Mouse (Mus musculus) CD4-positive, CD25-positive, alpha-beta regulatory T cell, adult 2 months (primary cell): ENCODE data around the gene Cdc25b.
A peak's percentile ranks its signal among the peaks of the same experiment; 100 is the strongest.

Source experiments
- DNase-seq: peaks from one replicate; pipeline ENCODE4 v3.0.0-alpha.2; 2012; ENCODE audit warnings: low read depth, low spot score

The Cdc25b gene

DNA sequence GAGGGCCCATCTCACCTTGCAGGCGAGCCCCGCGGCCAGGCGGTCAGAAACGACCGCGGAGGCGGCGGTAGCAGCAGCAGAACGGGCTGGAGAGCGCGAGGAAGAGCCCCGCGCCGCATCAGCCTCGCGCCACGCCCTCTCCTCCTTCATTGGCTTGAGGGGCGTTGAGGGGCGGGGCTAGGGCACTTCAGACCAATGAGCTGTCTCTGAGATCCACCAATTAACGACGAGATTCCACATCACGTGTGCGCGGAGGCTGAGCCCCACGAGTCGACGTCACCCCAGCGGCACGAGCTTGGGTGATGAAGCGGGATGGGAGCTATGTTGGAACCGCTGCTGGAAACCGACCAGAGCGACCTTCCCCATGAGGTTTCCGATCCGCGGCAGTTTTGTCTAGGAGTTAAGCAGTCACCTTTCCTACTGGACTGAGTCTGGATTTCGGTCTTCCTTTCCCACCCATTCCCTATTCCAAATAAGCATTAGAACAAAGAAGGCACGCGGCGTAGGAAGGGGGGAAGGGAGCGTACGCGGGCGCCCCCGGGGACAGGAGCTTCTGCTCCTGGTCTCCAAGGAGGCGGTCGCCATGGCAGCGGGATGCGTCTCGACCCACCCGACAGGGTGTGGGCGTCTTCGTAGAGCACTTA, 26.7 kb upstream of the Cdc25b start, which contains the start of gene 1700037H04Rik:
Gene 1700037H04Rik (minus strand): TSS at position 144 of the 644 bp plus-strand sequence.
- peak; percentile 99 for DNase-seq

DNA sequence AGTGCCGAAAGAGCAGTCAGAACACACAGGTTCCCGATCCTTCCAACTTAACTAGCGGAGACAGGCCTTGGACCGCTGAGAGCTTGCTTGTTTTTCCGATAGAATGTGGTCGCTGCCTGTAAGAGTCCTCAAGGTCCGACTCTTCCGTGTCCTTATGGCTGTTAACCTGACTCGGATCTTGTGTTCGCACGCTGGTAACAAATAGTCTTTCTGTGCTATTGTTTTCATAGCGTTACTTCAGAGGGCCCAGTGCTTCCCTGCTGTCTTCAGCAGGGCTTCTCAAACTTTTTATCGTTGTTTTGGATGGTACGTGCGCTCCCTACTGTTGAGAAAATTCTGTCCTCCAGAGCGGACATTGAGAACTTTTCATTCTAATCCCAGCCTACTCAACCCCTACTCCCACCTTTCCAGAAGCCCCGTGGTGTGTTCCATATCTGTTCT, 26.1 kb upstream of the Cdc25b start:
- peak; percentile 54 for DNase-seq

DNA sequence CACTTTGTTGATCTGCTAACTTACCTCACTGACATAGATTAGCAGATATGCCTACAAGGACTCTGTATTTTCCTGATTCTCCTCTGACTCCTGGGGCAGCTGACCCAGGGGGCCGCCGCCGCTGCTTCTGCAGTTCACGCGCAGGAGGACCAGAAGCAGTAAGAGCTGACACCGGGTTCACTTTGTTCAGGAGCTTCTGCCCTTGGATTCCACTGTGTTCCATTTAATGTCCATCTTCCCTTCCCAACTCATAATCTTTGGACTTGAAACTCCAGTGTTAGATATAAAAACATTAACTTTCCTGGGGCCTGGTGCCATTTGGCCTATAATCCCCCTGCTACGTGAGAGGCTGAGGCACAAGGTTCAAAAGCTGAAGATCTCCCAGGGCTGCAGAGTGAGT, 22.8 kb upstream of the Cdc25b start:
- DNase-seq, result no peak

DNA sequence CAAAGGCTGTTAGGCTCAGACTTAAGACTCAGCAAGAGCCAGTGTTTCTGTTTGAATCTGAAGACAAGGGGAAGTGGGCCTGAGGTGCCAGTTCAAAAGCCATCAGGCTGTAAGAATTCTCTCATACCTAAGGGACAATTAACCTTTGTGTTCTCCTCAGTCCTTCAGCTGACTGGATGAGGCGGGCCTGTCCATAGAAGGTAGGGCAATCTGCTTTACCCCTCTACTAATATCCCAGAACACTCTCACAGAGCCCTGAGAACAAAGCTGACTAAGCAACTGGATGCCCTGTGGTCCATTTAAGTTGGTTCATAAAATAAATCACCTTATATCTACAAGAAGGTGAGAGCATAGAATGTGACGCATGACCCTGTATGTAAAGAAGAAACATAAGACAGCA, 20.6 kb upstream of the Cdc25b start:
- DNase-seq, result no peak

DNA sequence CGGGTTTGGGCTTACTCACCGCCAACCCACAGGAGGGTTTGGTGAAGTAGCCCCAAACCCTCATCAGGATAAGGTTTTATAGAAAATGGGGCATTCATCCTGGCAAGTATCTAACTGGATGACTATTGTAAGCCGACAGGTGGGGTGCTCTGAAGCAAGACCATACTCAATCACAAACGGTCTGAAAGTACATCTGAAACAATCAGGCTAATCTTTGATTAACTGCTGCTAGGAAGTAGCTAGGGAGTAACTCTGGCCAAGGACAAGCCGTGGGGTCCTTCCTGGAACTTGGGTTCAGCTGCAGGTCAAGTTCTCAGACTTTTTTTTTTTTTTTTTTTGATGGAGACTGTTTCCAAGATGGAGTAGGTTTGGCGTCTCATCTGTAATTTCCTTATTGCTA, 18.8 kb upstream of the Cdc25b start:
- no peak for DNase-seq

DNA sequence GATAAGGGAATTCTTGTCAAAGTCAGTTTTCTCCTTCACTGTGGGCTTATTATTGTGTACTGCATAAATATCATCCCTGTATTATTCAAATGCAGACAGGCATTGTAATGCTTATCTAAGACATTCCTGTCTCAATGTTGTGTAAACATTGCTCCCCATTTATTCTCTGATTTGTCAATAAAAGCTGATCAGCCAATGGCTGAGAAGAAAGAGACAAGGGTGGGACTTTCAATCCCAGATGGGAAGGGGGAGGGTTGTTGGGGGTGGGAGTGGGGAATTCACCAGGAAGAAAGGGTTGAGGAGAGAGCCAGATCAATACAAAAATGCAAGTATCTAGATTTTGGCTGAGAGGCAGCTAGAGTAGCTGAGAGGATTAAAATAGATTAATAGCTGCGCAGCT, 17.8 kb upstream of the Cdc25b start:
- DNase-seq, result no peak

DNA sequence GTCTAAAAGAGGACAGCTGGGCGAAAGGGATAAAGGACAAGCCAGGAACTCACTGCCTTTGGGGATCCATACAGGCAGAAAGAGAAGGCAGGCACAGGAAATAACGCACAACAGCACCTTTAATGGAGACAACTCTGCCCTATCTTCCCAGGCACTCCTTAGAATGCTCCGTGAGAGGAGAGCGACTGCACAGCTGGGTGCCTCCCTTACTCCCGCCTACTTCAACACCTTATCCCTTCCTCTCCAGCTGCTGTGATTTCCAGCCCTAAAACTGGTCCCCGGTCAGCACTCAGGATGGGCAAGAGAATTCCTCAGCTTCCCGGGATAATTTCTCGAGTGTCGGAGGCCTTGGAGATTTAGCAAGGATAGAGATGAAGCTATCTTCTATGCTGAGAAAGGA, 15.8 kb upstream of the Cdc25b start:
- no peak for DNase-seq

DNA sequence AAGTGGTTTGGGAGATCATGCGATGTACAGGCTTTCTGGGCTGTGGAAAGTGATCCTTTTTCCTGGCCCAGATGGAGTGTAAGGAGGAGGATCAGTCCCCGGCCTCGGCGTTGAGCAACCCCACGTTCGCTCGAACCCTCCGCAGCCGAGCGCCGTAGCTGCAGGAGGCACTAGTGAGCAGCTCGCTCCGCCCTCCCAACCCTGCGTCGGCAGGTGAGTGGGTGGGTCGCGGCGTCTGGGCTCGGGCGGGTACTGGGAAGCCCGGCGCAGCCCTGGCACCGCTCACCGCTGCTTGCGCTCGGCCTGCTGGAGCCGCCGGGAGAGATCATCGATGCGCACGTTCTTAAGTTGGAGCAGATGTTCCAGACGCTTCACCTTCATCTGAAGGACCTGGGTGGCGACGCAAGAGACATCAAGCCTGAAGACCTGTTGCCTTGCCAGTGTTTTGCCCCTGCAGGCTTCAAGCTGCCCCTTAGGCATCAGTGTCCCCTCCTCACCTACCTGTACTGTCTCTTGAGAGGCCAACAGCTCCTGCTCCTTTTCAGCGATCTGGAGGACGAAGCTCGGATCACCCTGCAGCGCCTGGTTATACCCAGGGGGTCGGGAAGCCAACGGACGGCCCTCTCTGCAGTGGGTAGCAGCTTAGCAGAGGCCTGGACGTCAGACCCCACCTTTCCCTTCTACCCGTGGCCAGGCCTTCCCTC, 15.2 kb upstream of the Cdc25b start:
- peak; percentile 67 for DNase-seq

DNA sequence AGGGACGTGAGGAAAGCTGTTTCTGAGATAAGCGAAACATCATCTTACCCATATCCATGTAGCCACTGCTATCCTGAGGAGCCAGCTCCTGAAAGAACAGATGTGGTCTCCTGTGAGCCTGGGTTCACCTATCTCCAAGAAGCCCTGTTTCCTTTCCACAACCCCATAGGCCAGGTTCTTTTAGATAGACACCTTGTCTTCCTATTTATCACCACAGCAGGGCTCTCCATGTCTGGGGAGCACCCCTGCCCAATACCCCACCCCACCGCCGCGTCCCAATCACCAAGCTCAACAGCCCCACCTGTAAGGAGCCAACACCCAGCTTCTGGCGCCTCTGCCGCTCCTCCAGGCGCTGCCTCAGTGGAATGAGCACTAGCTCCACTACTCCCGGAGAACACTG, 14.4 kb upstream of the Cdc25b start:
- DNase-seq, result no peak

DNA sequence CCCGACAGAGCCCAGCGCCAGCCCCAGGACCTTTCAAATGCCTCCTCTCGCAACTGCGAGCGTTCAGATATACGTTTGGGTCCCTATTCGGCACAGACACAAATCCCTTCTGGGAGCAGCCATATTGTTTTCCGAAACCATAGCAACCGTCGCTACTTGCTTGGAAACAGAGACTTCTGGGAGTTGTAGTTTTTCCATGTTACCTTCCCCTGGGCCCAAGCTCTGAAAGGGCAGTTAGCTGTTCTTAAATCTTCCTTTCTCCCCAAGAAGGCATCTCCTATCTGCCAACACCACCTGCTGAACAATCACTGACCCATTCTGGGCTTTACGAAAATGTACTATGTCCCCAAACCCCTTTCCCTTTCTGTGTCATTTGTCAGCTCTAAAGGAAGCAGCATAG, 12.0 kb upstream of the Cdc25b start:
- DNase-seq, result peak; percentile 90

DNA sequence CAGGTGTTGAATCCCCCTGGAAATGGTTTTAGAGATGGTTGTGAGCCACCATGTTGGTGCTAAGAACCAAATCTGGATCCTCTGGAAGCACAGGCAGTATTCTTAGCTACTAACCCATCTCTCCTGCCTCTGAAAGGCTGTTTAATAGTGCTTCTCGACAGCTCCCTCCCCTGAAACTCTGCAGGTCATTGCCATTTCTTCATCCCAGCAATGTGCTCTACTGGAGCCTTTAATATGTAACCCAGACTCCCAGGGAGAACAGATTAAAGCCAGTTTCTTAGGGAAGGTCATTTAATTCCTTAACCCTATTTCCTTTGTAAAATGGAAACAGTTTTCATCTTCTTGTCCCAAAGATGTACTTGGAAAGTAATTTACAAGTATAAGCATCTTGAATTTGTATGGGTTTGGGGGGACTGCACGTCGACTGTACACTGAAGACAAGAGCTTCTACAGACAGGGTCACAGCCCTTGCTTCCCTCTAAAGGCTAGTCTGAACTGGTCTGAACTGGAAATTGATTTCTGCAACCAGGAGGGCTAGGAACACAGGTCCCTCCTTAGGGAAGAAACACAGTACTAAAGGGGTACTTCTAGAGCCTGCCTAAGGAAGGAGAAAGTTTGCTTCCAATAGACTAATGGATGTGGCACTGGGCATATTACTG, 11.3 kb upstream of the Cdc25b start:
- no peak for DNase-seq

DNA sequence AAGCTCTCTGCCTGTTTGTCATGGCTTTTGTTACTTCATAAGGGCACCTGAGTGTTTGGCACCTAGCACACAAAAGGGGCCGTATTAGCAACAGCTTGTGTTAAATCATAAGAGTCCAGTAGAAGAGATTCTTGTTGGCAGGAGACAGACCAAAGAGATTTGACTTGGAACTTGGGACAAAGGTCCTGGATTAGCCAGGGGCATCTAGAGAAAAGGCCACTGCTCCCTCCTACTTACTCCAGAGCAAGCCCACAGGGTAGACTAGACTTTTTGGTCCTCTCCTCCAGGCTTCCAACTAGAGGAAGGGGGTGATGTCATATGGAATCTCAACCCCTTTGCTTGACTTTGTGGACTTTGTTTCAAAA, 10.8 kb upstream of the Cdc25b start:
- DNase-seq, result no peak

DNA sequence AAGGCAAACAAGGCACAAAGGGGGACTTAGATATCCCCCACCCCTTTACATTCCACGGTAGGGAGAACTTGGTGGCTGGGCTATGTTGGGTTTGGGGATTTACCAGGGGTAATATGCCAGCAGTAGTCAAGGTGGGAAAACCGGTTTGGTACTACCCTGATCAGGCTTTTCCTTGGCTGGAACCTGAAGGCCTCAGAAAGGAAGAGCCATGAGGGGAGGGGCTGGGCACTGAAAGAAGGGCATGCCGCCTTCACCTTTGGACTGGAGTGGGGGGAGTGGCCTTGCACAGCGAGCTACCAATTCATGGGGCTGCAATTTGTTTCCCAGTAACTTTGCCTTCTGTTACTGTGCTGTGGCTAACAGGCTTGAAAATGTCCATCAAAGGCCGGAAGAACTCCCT, 10.3 kb upstream of the Cdc25b start:
- DNase-seq, result no peak

DNA sequence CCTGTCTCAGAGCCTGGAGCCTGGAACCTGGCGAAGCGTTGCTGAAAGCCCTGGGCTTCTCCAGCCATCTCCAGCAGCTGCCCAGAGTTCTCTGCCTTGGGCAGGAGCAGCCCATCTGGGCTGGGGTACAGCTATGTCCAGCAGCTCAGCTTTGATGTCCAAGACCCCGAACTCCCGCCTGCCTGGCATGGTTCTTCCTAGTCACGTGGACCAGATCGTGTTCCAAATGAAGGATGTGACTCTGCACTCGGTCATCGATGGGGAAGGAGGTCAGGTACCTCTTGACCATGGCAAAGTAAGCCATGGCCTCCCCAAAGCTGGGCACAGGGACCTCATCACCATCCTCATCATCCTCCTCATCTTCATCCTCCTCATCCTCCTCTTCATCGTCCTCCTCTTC, 8.8 kb upstream of the Cdc25b start:
- DNase-seq, result no peak

DNA sequence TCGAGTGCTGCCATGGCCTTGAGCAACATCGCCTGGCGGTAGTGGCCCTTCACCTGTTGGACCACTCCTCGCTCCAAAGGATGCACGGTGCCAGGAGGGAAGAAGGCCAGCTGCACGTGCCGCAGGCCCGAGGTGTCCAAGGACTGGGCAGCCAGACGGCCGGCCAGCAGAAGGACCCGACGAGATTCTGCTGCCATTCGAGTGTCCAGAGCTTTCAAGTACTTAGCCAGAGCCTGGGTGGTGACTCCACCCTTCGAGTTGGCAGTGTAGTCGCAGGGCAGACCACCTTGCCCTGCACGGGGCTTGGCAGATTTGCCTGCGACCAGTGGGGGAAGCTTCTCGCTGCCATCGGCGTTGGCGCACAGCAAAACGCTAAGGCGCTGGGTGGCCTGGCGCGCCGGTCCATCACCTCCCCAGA, 7.9 kb upstream of the Cdc25b start:
- no peak for DNase-seq

DNA sequence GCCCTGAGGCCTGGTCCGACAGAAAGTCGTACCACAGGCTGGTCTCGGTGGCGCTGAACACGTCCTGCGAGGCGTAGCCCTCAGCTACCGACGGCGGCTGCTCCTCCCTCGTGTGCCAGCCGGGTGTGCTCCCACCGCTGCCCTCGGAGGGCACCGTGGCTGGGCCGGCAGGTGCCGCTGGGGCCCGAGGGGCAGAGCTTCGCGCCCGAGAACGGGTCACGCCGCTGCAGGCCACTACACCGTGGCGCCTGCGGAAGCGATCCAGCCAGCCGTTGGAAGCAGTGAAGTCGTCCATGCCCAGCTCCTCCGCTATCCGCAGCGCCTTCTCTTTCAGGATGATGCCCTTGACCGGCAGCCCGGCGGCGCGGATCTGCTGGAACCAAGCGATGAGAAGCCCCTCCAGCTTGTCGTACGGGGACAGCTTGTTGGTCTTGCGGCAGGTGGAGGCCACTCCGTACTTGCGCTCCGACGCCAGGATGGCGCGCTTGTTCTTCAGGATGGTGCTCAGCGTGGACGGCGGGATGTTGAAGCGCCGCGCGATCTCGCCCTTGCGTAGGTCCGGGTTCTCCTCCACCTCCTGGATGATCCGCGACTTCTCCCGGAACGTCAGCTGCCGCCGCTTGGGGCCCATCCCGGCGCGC, 7.4 kb upstream of the Cdc25b start:
- DNase-seq, result peak; percentile 67

DNA sequence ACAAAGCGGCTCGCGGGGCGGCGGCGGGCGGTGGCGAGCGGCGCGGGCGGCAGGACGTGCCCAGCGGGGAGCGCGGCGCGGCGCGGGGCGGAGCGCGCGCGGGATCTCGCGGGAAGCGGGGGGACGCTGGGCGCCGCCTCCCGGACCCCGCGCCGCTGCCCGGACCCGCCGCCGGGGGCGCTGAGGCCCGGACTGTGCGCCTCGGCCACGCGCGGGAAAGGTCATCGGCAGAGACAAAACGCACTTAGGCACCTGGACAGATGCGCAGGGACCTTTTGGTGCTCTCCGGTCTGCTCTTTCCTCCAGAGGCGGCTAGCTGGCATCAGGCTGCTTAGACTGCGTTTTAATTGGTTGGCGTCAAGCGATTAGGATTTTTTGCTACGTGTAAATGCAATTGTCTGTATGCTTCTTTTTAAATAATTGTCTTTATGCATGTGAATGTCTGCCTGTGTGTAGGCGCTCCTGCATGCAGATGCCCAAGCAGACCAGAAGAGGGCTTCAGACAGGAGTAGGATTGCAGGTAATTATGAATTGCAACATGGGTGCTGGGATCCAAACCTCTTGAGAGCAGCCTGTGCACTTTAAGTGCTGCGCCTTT, 6.7 kb upstream of the Cdc25b start, which contains the start of gene Cenpb:
Gene Cenpb (minus strand): TSS at position 78 of the 598 bp plus-strand sequence.
- DNase-seq, result peak; percentile 82

DNA sequence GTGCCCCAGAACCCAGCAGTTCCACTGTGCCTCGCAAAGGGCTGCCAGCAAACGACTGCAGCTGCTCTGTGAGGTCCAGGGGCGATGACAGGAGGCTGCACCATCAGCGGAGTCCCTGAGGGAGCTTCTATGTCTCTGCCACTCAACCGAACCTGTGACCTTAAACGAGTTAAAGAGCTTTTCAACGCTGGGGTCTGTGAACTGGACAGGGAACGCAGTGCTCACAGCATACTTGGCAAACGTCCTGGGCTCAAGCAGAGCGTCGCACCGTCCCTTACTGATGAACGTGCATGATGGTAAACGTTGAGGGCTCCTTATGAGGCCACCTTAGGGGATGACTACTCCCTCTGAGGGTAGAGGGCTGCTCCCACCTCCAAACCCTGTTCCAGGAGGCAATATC, 406 bp upstream of the Cdc25b start:
- DNase-seq, result no peak

DNA sequence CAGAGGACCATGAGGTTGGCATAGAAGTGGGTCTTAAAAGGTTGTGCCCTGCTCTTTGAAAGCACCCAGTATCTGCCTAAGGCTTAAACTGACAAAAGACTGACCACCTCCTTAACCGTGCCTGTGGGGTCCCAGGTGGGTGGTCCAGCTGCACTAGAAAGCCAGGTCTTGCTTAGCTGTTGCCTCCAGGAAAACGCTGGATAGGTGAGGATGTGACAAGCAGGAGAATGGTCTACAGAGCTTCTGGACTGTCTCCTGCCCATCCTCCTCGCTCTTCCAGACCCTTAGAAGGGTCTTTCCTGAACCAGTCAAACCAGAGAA, 813 bp downstream of the Cdc25b start:
- DNase-seq, result no peak

DNA sequence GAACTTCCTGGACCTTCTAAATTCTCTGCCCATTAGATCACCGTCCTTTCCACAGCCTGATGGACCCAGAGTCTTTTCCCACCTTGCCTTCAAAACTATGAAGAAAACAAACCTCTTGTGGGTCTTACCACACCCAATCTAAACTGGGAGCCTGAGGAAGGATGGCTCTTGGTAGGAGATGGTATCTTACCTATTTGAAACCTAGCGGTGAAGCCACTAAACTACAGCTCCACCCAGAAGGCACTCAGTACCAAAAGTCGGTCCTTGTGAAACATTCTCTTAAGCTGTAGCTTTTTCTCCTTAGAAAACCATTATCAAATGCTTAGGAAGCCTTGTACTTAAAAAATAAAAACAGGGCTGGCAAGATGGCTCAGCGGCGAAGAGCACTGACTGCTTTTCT, 1.6 kb downstream of the Cdc25b start:
- peak; percentile 68 for DNase-seq

DNA sequence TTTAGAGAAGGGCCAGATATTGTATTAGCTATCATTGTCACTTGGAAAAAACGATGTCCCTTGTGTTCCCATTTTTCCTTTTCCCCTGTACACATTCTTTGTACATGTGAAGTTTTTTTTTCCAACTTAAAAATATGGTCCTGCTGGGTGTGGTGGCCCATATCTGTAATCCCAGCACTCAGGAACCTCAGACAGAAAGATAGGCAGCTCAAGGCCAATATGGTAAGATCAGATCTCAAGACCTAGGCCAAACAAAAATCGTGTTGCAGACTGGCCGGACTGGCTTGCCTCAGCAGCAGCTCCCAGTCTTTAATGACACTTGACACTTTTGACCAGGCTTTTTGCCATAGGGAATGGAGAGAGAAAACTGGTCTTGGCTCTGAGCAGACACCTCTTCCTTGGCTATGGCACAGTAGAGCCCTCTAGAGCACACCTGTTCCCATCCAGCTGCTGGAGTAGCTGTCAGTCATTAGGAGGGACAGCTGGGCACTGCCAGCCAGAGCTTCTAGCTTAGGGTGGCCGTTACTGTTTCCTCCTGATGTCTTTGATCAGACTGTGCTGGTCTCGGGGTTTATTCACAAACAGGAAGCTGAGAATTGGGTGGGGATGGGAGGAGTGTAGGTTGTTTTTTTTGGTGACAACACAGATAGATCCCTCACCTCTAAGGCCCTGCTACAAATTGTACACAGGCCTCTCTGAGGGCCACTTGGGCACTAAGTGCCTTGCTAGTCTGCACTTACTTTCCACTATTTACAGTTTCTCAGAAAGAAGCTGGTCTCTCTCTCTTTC, 3.0 kb downstream of the Cdc25b start:
- DNase-seq, result peak; percentile 56
